Mouse (Mus musculus): ENCODE data around the gene Casp2. TPM values are rescaled to one million over a fixed set of nuclear protein-coding genes. Genes with fewer than 3 reads are reported as not detected.

Casp2 gene
- total RNA-seq (2021), result 10 to 100 TPM; 11.0 to 13.7 TPM
- long read RNA-seq, experiment 1, transcript Casp2-201 (11 exons, 3,529 nt), result major isoform, 5 of 6 reads
- long read RNA-seq, experiment 1, partial matches to known transcripts, result 1 of 6 reads
- long read RNA-seq, experiment 1, other reads (novel, unspliced or antisense), result 0 of 6 reads
- long read RNA-seq, experiment 2, transcript Casp2-201 (11 exons, 3,529 nt), result major isoform, 5 of 5 reads
- long read RNA-seq, experiment 2, partial matches to known transcripts, result 0 of 5 reads
- long read RNA-seq, experiment 2, other reads (novel, unspliced or antisense), result 0 of 5 reads

- peak; percentile 99 for DNase-seq
These were observed at the start of gene Casp2 for GRCm38 (mm10) chr6:42264626-42265312. Gene Casp2 (plus strand): TSS chr6:42264985.

GRCm38 (mm10) chr6:42215028-42215427, 49.8 kb upstream of the Casp2 start, which contains the start of gene Tas2r144:
Gene Tas2r144 (plus strand): TSS chr6:42215328.
- no peak for DNase-seq

GRCm38 (mm10) chr6:42222286-42222685, 42.5 kb upstream of the Casp2 start:
- DNase-seq, result no peak

- no peak for DNase-seq
These were observed 39.7 kb upstream of the Casp2 start for GRCm38 (mm10) chr6:42225046-42225445.

GRCm38 (mm10) chr6:42227240-42228101, 37.3 kb upstream of the Casp2 start:
- DNase-seq, result peak; percentile 45 to 87

GRCm38 (mm10) chr6:42229610-42230009, 35.2 kb upstream of the Casp2 start:
- no peak for DNase-seq

GRCm38 (mm10) chr6:42231191-42231590, 33.6 kb upstream of the Casp2 start:
- DNase-seq, result no peak

GRCm38 (mm10) chr6:42237276-42237805, 27.4 kb upstream of the Casp2 start:
- DNase-seq, result no peak

GRCm38 (mm10) chr6:42241311-42242045, 23.3 kb upstream of the Casp2 start:
- peak; percentile 25 to 46 for DNase-seq

GRCm38 (mm10) chr6:42245711-42246353, 19.0 kb upstream of the Casp2 start, which contains the start of gene Gstk1:
Gene Gstk1 (plus strand): TSS chr6:42245935.
- DNase-seq, result peak; percentile 90 to 93

- peak; percentile 12 to 21 for DNase-seq
These were observed 17.6 kb upstream of the Casp2 start for GRCm38 (mm10) chr6:42247173-42247572.

GRCm38 (mm10) chr6:42247981-42248380, 16.8 kb upstream of the Casp2 start:
- DNase-seq, result no peak

GRCm38 (mm10) chr6:42251791-42252190, 13.0 kb upstream of the Casp2 start:
- DNase-seq, result no peak

- no peak for DNase-seq
These were observed 11.7 kb upstream of the Casp2 start for GRCm38 (mm10) chr6:42253103-42253502.

- DNase-seq, result peak; percentile 54 to 76
These were observed 7.4 kb upstream of the Casp2 start for GRCm38 (mm10) chr6:42257303-42257863.

GRCm38 (mm10) chr6:42260430-42260829, 4.4 kb upstream of the Casp2 start:
- DNase-seq, result no peak

GRCm38 (mm10) chr6:42261524-42262170, 3.1 kb upstream of the Casp2 start, which contains the start of gene Tmem139:
Gene Tmem139 (plus strand): TSS chr6:42261970.
- no peak for DNase-seq

- DNase-seq, result peak; percentile 21 to 41
These were observed 876 bp downstream of the Casp2 start for GRCm38 (mm10) chr6:42265391-42266330.

- DNase-seq, result no peak
These were observed 6.0 kb downstream of the Casp2 start for GRCm38 (mm10) chr6:42270817-42271216.

All from heart, adult 18-20 months (tissue).